Mouse (Mus musculus): ENCODE data around the gene Meis1. TPM values are rescaled to one million over a fixed set of nuclear protein-coding genes. Genes with fewer than 3 reads are reported as not detected.

Meis1 gene
- polyA plus RNA-seq, 1 experiment from 2014 or later = 2.5 TPM

DNA sequence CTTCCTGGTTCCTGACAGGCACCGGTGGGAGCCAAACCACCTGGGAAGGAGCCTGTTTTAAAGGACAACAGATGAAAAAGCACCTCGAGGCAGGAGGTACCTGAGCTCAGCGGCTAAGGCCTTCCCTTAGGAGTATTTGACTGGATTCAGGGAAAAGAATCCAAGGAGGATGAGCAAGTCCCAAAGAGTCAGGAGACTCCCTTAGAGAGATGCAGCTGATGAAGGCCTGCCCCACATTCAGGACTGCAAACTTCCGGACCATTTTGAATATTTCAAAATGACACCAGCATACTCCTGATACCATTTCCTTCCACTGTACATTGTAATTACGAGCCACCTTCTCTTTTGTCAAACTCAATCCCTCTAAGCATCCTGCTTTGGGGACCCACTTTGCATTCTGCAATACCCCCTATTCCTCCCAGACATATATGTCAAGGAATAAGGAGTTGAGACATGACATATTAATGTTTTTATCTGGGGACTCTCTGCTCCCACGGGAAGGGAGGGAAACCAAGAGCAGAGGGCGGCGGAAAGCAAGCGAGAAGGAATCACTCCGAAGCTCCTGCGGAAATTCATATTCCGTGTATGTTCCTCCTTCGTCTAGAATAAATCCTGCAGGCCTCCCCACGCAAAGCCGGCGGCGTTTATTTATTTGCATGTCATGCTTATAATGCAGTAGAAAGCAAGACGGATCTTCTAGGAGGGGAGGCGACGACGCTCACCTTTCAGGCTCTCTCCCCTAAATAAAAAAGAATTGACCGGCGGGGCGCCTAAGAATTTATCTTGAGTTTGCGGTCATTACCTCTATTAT is 148.5 kb downstream of the Meis1 start:
- peaks cover 55% of the 10 kb centered on the region for H3K27me3 ChIP-seq
- in situ Hi-C loops (cut with MboI; ENCODE audit: low pct_unique_long_range_greater_than_20kb) = loop anchor here (10.0 to 25.0 kb wide), 2 partner anchors 884 to 1183 kb away; no protein-coding TSS in a partner anchor
- POLR2A ChIA-PET = no interaction called here
- DNase-seq (ENCODE audit: low read depth, low spot score) (no peak), ATAC-seq (no peak)
- CTCF ChIA-PET = no interaction called here
- no peak for TF ChIP-seq CTCF (IDR thresholded peaks at IDR 0.05)

DNA sequence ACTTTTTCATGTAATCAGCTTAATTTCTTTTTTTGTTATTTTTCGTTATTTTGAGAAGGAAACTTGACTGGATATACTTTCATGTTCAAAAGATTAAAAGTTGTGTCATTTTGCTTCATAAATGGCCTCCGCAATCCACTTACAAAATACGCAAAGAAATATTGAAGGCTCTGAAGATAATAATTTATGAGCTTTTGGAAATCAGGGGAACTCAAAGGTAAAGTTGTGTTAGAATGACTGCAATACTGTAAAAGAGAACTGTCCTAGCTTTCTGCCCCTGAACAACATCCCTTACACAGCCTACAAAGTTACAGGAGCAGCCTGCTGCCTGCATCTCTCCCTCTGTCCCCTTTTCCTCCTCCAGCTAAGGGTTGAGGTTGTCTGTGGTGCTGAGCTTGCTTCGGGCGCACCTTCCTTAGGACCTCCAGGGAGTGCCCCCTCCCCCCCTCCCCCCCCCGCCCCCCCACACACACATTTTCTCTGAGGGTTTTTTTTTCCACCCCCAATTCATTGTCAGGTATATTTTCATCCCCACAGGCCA is 149.3 kb downstream of the Meis1 start:
- DNase-seq (ENCODE audit: low read depth, low spot score) (no peak), ATAC-seq (no peak)
- in situ Hi-C loops (cut with MboI; ENCODE audit: low pct_unique_long_range_greater_than_20kb) = loop anchor here (25.0 kb wide), 1 partner anchor 1182 kb away; no protein-coding TSS in a partner anchor
- CTCF ChIA-PET = no interaction called here
- H3K27me3 ChIP-seq = peaks cover 53% of the 10 kb centered on the region
- TF ChIP-seq CTCF (IDR thresholded peaks at IDR 0.05) = no peak
- POLR2A ChIA-PET = no interaction called here

DNA sequence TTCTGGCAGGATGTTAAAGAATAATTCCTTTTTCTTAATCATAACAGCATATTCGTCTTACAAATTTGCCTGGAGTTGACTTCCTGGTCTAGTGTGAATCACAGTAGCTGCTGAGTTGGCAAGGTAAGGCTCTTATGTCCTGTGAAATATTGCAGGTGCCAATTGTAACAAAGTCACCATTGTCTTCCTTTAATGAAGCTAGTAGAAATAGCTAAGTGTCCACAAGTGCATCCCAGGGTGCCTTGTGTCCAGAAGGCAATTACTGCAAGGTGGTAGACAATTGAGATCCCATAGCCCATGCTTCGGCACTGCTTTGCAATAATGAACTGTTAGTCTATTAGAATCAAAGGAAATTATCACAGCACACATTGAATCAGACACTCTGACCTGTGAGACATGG is 151.1 kb downstream of the Meis1 start:
- H3K27me3 ChIP-seq = peaks cover 35% of the 10 kb centered on the region
- ChIA-PET CTCF (no interaction called here), POLR2A (no interaction called here)
- no peak for TF ChIP-seq CTCF (IDR thresholded peaks at IDR 0.05)
- DNase-seq (ENCODE audit: low read depth, low spot score) (no peak), ATAC-seq (no peak)
- in situ Hi-C loops (cut with MboI; ENCODE audit: low pct_unique_long_range_greater_than_20kb) = loop anchor here (25.0 kb wide), 1 partner anchor 1180 kb away; no protein-coding TSS in a partner anchor

DNA sequence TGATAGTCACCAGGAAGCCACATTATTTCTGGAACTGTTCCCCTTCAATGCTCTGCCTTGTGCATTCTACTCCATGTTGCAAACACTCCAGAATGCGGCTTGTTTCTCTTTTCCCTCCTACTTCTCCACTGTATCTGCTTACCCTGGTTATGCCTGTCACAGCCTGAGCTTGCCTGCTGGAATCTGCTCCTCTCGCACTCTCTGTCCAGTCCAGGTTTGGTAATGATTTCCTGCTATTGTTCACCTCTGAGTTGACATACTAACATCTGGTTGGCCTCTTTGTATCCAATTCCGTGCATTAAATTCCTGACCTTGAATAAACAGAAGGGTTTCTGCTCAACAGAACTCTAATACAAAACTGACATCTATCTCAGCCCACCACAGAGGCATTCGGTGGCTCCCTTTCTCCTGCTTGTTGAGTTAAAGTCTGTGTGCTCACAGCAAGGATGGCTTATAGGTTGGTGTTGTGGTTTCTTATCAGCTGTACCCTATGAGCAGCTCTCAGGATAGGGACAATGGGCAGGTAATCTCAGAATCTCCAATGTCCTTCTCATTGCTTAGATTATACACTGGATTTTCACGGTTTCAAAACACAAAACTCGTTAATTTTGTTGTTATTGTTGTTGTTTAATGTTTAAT is 152.5 kb downstream of the Meis1 start:
- ChIA-PET POLR2A (interaction anchor here (0.6 kb wide), 1 partner anchor 16 kb away, joined by 4 read pairs; no protein-coding TSS in a partner anchor), CTCF (no interaction called here)
- ATAC-seq = no peak
- in situ Hi-C loops (cut with MboI; ENCODE audit: low pct_unique_long_range_greater_than_20kb) = loop anchor here (25.0 kb wide), 1 partner anchor 1179 kb away; no protein-coding TSS in a partner anchor
- DNase-seq (ENCODE audit: low read depth, low spot score) = no peak
- TF ChIP-seq CTCF (IDR thresholded peaks at IDR 0.05) = no peak
- H3K27me3 ChIP-seq = peaks cover 31% of the 10 kb centered on the region

DNA sequence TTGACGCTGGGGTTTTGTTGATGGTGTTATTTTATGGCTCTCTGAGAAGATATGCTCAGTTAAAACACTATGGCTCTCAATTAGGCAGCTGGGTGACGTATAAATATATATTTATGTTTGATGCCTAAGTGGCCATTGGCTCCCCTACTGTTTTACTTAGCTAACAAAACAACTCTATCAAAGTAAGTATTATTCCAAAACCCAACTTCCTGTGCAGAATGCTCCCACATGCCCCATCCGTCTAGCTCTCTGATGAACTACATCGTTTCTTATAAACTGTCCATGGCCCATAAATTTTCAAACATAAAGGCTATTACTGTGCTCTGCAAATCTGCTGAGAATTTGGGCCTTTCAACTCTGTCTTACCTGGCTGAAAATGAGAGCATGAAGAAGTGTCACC is 168.0 kb downstream of the Meis1 start:
- no peak for TF ChIP-seq CTCF (IDR thresholded peaks at IDR 0.05)
- ATAC-seq (no peak), DNase-seq (ENCODE audit: low read depth, low spot score) (no peak)
- H3K27me3 ChIP-seq = peaks cover 23% of the 10 kb centered on the region
- ChIA-PET POLR2A (no interaction called here), CTCF (interaction anchor here (1.0 kb wide), 1 partner anchor 11 kb away, joined by 3 read pairs; no protein-coding TSS in a partner anchor)
- in situ Hi-C loops (cut with MboI; ENCODE audit: low pct_unique_long_range_greater_than_20kb) = loop anchor here (25.0 kb wide), 1 partner anchor 1163 kb away; no protein-coding TSS in a partner anchor

DNA sequence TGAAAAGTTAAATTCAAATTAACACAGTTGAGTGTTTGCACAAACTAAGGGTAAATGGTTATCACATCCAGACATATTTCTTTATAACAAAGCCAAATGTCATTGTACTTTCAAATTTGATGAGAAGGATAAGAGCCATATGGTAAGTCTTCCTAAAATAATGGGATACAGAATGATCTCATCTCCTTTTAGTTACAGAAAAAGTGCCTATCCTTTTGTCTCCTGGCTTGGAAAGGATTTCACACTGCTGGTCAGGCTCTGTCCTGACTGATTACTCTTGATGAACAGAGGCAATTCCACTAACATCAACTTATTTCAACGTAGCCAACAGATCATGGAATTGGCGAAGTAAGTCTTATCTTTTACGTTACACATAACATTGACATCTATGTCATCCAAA is 171.1 kb downstream of the Meis1 start:
- ChIA-PET CTCF (no interaction called here), POLR2A (no interaction called here)
- in situ Hi-C loops (cut with MboI; ENCODE audit: low pct_unique_long_range_greater_than_20kb) = no loop called here
- ATAC-seq (no peak), DNase-seq (ENCODE audit: low read depth, low spot score) (no peak)
- H3K27me3 ChIP-seq = peaks cover 25% of the 10 kb centered on the region
- no peak for TF ChIP-seq CTCF (IDR thresholded peaks at IDR 0.05)

DNA sequence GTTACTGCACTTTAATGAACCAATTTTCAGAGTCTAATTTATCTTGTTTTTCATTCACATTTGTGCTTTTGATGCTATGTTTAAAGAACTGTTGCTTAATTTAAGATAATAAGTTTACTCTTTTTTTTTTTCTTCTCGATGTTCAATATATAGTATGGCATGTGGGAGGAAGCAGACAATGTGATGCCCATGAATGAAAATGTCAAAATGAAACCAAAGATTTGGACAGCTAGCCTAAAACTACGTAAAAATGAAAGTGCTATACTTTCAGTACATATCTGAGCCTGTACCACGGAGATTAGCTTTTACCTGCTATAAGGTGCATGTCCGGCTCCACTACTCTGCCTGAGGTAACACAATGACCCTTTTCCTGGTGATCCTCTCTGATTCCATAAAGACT is 172.3 kb downstream of the Meis1 start:
- in situ Hi-C loops (cut with MboI; ENCODE audit: low pct_unique_long_range_greater_than_20kb) = no loop called here
- no peak for DNase-seq (ENCODE audit: low read depth, low spot score)
- POLR2A ChIA-PET = no interaction called here
- peaks cover 32% of the 10 kb centered on the region for H3K27me3 ChIP-seq
- no peak for ATAC-seq
- CTCF ChIA-PET = no interaction called here
- no peak for TF ChIP-seq CTCF (IDR thresholded peaks at IDR 0.05)

DNA sequence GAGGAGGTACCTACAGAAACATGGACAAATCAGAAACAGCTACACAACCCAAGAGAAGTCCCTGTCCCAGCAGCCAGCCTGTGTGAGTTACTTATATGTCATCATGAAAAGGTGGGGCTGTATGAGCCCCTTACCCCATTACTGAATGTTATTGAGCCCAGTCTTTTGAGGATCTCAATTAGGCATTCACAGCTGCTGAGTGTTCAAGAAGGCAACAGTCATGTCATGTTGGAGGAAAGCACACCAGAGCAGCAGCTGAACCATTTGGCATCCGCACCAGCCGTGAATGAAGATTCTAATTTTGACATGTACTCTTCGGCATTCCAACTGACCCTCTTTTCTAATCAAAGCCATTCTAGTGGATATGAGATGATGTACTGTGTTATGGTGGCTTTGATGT is 172.9 kb downstream of the Meis1 start:
- no peak for ATAC-seq
- in situ Hi-C loops (cut with MboI; ENCODE audit: low pct_unique_long_range_greater_than_20kb) = no loop called here
- ChIA-PET POLR2A (no interaction called here), CTCF (no interaction called here)
- TF ChIP-seq CTCF (IDR thresholded peaks at IDR 0.05) = no peak
- no peak for DNase-seq (ENCODE audit: low read depth, low spot score)
- peaks cover 30% of the 10 kb centered on the region for H3K27me3 ChIP-seq

DNA sequence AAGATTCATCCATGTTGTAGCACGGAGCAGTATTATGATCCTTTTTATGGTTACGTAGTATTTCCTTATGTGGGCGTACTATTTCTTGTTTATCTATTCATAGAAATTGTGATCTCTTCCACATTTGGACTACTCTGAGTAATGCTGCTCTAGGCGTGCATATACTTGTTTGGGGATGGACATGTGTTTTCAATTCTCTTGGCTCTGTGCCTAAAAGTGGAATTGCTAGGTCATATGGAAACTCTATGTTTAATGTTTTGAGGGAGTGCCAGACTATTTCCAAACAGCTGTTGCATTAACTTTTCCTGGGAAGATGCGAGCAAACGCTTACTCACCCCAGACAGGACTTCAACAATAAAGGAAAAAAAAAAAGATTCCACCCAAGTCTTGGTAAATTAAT is 173.3 kb downstream of the Meis1 start:
- POLR2A ChIA-PET = no interaction called here
- H3K27me3 ChIP-seq = peaks cover 26% of the 10 kb centered on the region
- no peak for DNase-seq (ENCODE audit: low read depth, low spot score)
- in situ Hi-C loops (cut with MboI; ENCODE audit: low pct_unique_long_range_greater_than_20kb) = no loop called here
- ATAC-seq = no peak
- TF ChIP-seq CTCF (IDR thresholded peaks at IDR 0.05) = no peak
- CTCF ChIA-PET = no interaction called here

DNA sequence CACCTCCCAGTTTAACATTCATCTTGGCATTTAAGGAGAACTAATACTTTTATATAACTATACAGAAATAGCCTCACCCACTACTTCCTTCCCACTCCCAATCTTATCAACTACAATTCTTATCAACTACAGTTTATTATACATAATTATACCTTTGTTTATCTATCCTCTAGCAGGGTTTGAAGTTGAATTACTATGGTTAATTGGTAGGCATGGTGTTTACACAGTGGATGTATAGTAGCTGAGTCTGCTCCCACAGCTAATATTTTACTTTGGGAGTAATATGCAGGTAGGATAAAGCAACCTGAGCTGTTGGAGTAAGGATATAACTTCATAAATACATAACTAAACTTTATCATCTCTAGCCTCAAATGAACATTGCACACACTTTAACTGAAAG is 188.7 kb downstream of the Meis1 start:
- in situ Hi-C loops (cut with MboI; ENCODE audit: low pct_unique_long_range_greater_than_20kb) = no loop called here
- DNase-seq (ENCODE audit: low read depth, low spot score) (no peak), ATAC-seq (no peak)
- TF ChIP-seq CTCF (IDR thresholded peaks at IDR 0.05) = no peak
- ChIA-PET POLR2A (no interaction called here), CTCF (no interaction called here)
- H3K27me3 ChIP-seq = peaks cover 11% of the 10 kb centered on the region

Measured in Patski (cell line).